Comparison of ENCODE assay signal across 8 mouse cellular contexts in genomic region chr10:111600677-111601099, GRCm38 (mm10).
DNase-seq lines count a peak whose midpoint lies in the region; ATAC-seq lines count a peak whose summit lies in the region.

No protein-coding gene starts in this region.

- peak; percentile 96 for DNase-seq in MN1 (ENCODE audit: low spot score)
- peak; percentile 76 to 80 for DNase-seq in cerebellum, postnatal 10 days
- peak; percentile 84 to 85 for DNase-seq in gastrocnemius, adult 8-10 months (ENCODE audit: low spot score in 2 of 2)
- DNase-seq in left cerebral cortex, adult 18-20 months (ENCODE audit: low spot score in 2 of 2) = peak; percentile 36 to 41
- peak; percentile 75 for DNase-seq in lung, postnatal 25 days (ENCODE audit: low spot score)
- peak; percentile 67 for DNase-seq in right cerebral cortex, postnatal 14 days
- DNase-seq in natural killer cell, adult 2 months (ENCODE audit: low spot score in 2 of 2) = no peak

- H3K4me1 ChIP-seq in hindbrain, embryonic 13.5 days (replicated peaks) = peaks cover 25% of the 10 kb centered on the region

- no peak overlapping the region for H3K9ac ChIP-seq in hindbrain, embryonic 13.5 days

- WGBS in hindbrain, embryonic 13.5 days = 28% methylated on average over 2 of the region's 2 CpGs

- no peak overlapping the region for H3K4me2 ChIP-seq in hindbrain, embryonic 13.5 days

- ATAC-seq in hindbrain, embryonic 13.5 days (ENCODE audit: low FRiP score) = peak; percentile 81

- H3K27me3 ChIP-seq in hindbrain, embryonic 13.5 days = no peaks in the 10 kb centered on the region

- H3K36me3 ChIP-seq in hindbrain, embryonic 13.5 days = no peaks in the 10 kb centered on the region

- H3K4me3 ChIP-seq in hindbrain, embryonic 13.5 days = no peak overlapping the region

- H3K9me3 ChIP-seq in hindbrain, embryonic 13.5 days = no peaks in the 10 kb centered on the region

- H3K27ac ChIP-seq in hindbrain, embryonic 13.5 days = peak overlapping the region; percentile 30

Comparison
In these comparisons a context has a peak if more than half of its experiments do, and no peak if none do; other contexts are left out.
1. DNase-seq: peak in MN1 (single experiment), cerebellum, postnatal 10 days (2 of 2), gastrocnemius, adult 8-10 months (2 of 2), left cerebral cortex, adult 18-20 months (2 of 2), lung, postnatal 25 days (single experiment) and right cerebral cortex, postnatal 14 days (single experiment); none in natural killer cell, adult 2 months (0 of 2).